Mouse (Mus musculus) stomach, postnatal 0 days (tissue): Measurements from ENCODE around the gene Panx3. TPM values are rescaled to one million over a fixed set of nuclear protein-coding genes. Genes with fewer than 3 reads are reported as not detected.

Experiments used
- ATAC-seq: fragments of 200-750 bp; cut with Nextera tagmentation; 2 replicates; pipeline ENCODE4 v1.8.0; 2017; ENCODE audit not compliant: low FRiP score, low TSS enrichment
- DNase-seq: peaks from one replicate; pipeline ENCODE4 v3.0.0-alpha.2; 2016; ENCODE audit warnings: low spot score
- H3K27ac ChIP-seq: fragments of 300-500 bp; sonication (generic); replicated peaks from 2 replicates; pipeline ENCODE4 v1.5.1; 2014; ENCODE audit warnings: mild to moderate bottlenecking, control low read depth
- H3K27me3 ChIP-seq: fragments of 300-500 bp; sonication (generic); 2 replicates; pipeline ENCODE4 v1.6.1; 2014; ENCODE audit warnings: low read length; ENCODE audit not compliant: control insufficient read depth, insufficient read depth
- H3K36me3 ChIP-seq: fragments of 300-500 bp; sonication (generic); 2 replicates; pipeline ENCODE4 v1.6.1; 2014; ENCODE audit warnings: low read length, mixed read lengths; ENCODE audit not compliant: control insufficient read depth, insufficient read depth
- H3K4me1 ChIP-seq: fragments of 300-500 bp; sonication (generic); replicated peaks from 2 replicates; pipeline ENCODE4 v1.6.1; 2014; ENCODE audit warnings: antibody characterized with exemption; ENCODE audit not compliant: control insufficient read depth, insufficient read depth
- H3K4me2 ChIP-seq: fragments of 300-500 bp; sonication (generic); replicated peaks from 2 replicates; pipeline ENCODE4 v1.6.1; 2014; ENCODE audit warnings: low read depth, mild to moderate bottlenecking, control low read depth, moderate library complexity
- H3K4me3 ChIP-seq: fragments of 300-500 bp; sonication (generic); 2 replicates; pipeline ENCODE4 v1.5.1; 2014; ENCODE audit warnings: low read depth, low read length, control low read depth
- H3K9ac ChIP-seq: fragments of 300-500 bp; sonication (generic); 2 replicates; pipeline ENCODE4 v1.6.1; 2014; ENCODE audit warnings: mild to moderate bottlenecking, low read length, control low read depth, mixed read lengths
- H3K9me3 ChIP-seq: fragments of 300-500 bp; sonication (generic); 2 replicates; pipeline ENCODE4 v1.6.1; 2016; ENCODE audit warnings: low read length; ENCODE audit not compliant: control insufficient read depth
- CTCF ChIP-seq: IDR thresholded peaks from 2 replicates; pipeline ENCODE4 v1.5.1; 2016; ENCODE audit warnings: antibody characterized with exemption, low read depth, mild to moderate bottlenecking, moderate library complexity
- EP300 ChIP-seq: optimal IDR thresholded peaks from 2 replicates; pipeline ENCODE3; 2016; ENCODE audit warnings: antibody characterized with exemption
- WGBS: fragments of 180-500 bp; shearing (Covaris S2); extraction: QIAGEN DNeasy Blood & Tissue Kit; methylation state at CpG from one replicate; pipeline ENCODE4 v1.1.7; 2014; 5-methylcytosine and 5-hydroxymethylcytosine counted together
- polyA plus RNA-seq: library from polyadenylated mRNA; unstranded; fragments of >200 nt; fragmentation: Nextera tagmentation; extraction: Ambion mirVana; gene quantifications from 2 replicates; pipeline ENCODE4 v1.2.1, GENCODE M21; 2015

Gene Panx3
- polyA plus RNA-seq, 1 experiment from 2014 or later, result not detected

DNA sequence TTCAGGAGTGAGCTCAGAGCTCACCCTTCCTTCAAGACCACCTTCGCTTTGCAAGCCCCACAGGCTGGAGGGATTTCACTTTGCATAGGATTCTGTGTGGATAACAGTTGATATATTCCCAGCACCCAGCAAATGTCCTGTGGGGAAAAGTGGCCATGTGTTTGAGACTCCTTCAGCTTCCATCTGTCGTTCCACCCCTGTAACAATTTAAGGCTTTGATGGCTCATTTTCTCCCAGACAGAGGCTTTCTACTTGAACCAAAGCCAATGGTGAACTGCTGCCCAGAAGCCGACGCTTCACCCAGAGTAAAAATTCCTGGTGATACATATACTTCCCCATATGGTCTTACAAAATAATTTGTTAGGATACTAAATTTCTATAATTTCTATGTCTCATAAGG, 6.3 kb upstream of the Panx3 start:
- no peak for DNase-seq
- no peaks in the 10 kb centered on the region for H3K4me1 ChIP-seq
- no peak overlapping the region for H3K9ac ChIP-seq
- ATAC-seq, result no peak
- no peak overlapping the region for H3K4me2 ChIP-seq
- H3K36me3 ChIP-seq, result no peaks in the 10 kb centered on the region
- no peak overlapping the region for H3K4me3 ChIP-seq
- 62% methylated on average over 4 of the region's 4 CpGs for WGBS
- no peak for TF ChIP-seq CTCF
- no peak for TF ChIP-seq EP300
- H3K9me3 ChIP-seq, result no peaks in the 10 kb centered on the region
- H3K27me3 ChIP-seq, result no peaks in the 10 kb centered on the region
- H3K27ac ChIP-seq, result no peak overlapping the region

DNA sequence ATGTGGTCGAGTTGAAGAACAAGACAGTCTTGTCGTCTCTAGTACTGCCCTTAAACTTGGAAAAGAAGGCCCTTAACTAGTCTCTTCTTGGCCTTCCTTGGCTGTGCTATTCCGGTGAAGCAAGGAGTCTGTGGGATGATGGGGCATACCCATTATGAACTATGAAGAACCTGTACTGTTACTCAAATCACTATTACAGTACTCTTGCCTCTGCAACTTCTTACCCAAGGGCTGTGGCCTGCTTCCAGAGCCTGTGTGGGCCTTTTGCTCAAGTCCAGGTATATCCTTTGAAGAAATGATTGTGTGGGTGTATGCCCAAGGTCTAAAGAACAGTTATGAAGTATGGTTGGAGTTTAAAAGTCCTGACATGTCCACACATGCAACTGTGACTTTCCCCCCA, 1.2 kb upstream of the Panx3 start:
- ATAC-seq, result no peak

DNA sequence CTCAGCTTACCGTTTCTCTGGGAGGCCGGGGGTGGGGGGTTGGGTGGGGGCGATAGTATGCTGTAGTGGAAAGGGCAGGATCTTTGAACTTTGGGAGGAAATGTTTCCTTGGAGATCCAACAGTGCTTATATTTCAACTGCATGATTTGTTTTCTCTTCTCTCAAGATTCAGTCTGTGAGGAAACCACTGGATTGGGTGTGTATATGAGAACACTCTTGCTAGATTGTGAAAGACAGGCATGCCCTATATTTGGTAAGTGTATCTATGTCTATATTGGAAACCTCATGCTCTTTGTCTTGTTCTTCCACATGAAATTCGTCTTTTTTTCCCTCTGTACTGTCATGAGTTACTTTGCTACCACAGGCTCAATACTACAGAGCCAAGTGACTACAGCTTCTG, 643 bp upstream of the Panx3 start:
- Histone ChIP-seq H3K9ac (no peak overlapping the region), H3K27ac (no peak overlapping the region), H3K4me1 (no peaks in the 10 kb centered on the region), H3K36me3 (no peaks in the 10 kb centered on the region), H3K27me3 (no peaks in the 10 kb centered on the region), H3K4me3 (no peak overlapping the region), H3K4me2 (no peak overlapping the region), H3K9me3 (no peaks in the 10 kb centered on the region)
- WGBS, result 44% methylated on average over 4 of the region's 4 CpGs
- DNase-seq (no peak), ATAC-seq (no peak)
- TF ChIP-seq EP300 (no peak), CTCF (no peak)

More for the DNA sequence above, 1.2 kb upstream of the Panx3 start:
- 89% methylated on average over 3 of the region's 3 CpGs for WGBS
- Histone ChIP-seq H3K27me3 (no peaks in the 10 kb centered on the region), H3K9ac (no peak overlapping the region), H3K4me2 (no peak overlapping the region), H3K4me1 (no peaks in the 10 kb centered on the region), H3K9me3 (no peaks in the 10 kb centered on the region), H3K36me3 (no peaks in the 10 kb centered on the region), H3K4me3 (no peak overlapping the region), H3K27ac (no peak overlapping the region)
- TF ChIP-seq EP300 (no peak), CTCF (no peak)
- DNase-seq, result no peak

DNA sequence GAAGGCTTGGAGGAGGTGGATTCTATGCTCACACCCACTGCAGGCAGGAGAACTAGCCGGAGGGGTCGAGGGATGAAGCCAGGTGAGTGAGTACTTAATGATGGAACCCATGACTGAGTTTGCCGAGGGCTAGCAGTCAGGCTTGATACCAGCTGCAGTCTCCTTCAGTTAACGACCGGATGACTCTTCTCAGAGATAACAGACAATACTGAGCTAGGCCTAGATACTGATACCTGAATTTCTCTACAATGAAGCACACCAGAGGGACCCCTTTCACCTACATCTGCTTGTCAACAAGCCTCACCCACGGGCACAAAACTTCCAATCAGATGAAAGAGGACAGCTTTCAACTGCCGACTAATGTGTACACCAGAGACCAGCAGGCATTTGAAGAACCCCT, 3.0 kb downstream of the Panx3 start:
- H3K4me3 ChIP-seq, result no peak overlapping the region
- H3K27me3 ChIP-seq, result no peaks in the 10 kb centered on the region
- ATAC-seq (no peak), DNase-seq (no peak)
- H3K4me1 ChIP-seq, result no peaks in the 10 kb centered on the region
- TF ChIP-seq CTCF (no peak), EP300 (no peak)
- no peaks in the 10 kb centered on the region for H3K9me3 ChIP-seq
- no peak overlapping the region for H3K4me2 ChIP-seq
- H3K27ac ChIP-seq, result no peak overlapping the region
- no peaks in the 10 kb centered on the region for H3K36me3 ChIP-seq
- H3K9ac ChIP-seq, result no peak overlapping the region
- 73% methylated on average over 7 of the region's 7 CpGs for WGBS

DNA sequence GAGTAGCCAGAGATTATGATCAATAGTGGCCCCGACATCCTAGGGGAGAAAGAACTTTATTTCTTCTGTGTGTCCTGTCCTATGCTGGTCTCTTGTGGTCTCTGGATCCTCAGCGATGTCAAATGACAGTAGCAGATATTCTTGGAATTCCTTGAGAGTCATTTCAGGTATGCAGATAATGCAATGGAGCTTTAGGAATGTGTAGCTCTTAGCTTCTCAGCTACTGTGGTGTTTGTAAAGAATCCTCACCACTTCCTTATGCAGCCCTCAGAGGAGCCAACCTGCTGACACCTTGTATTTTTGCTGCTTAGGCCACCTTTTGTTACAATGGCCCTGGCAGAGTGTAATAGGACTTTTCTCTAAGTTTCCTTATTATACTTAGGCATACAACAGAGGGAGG, 4.4 kb downstream of the Panx3 start:
- Histone ChIP-seq H3K4me2 (no peak overlapping the region), H3K4me1 (no peaks in the 10 kb centered on the region), H3K4me3 (no peak overlapping the region), H3K9ac (no peak overlapping the region), H3K27ac (no peak overlapping the region), H3K9me3 (no peaks in the 10 kb centered on the region), H3K36me3 (no peaks in the 10 kb centered on the region), H3K27me3 (no peaks in the 10 kb centered on the region)
- no peak for TF ChIP-seq EP300
- no peak for TF ChIP-seq CTCF
- DNase-seq (no peak), ATAC-seq (no peak)
- 65% methylated on average over 2 of the region's 2 CpGs for WGBS

DNA sequence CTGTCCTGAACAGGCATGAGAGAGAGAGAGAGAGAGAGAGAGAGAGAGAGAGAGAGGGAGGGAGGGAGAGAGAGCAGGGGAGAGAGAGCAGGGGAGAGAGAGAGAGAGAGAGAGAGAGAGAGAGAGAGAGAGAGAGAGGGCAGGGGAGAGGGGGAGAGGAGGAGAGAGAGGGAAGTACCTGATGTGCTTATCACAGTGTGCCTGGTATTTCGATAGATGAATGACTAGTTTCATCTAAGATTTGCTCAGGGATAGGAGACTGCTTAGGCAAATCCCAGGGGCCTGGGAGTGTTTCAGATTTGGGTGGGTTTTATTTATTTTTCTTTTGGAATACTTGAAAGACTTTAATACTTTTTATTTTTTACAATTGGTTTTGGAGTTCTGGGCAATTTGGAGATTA, 5.8 kb downstream of the Panx3 start:
- Histone ChIP-seq H3K9me3 (no peaks in the 10 kb centered on the region), H3K27me3 (no peaks in the 10 kb centered on the region), H3K36me3 (no peaks in the 10 kb centered on the region), H3K4me3 (no peak overlapping the region), H3K9ac (no peak overlapping the region), H3K27ac (no peak overlapping the region), H3K4me2 (no peak overlapping the region), H3K4me1 (no peaks in the 10 kb centered on the region)
- DNase-seq (no peak), ATAC-seq (no peak)
- WGBS, result 57% methylated on average over 1 of the region's 1 CpGs
- TF ChIP-seq CTCF, result no peak
